Mouse (Mus musculus) cerebral cortex, adult 2 months (tissue): ENCODE data around the gene Washc4.

Experiments used
- WGBS: fragments of 180-500 bp; shearing (Covaris S2); methylation state at CpG from one replicate; pipeline ENCODE4 v1.1.7; 2018; 5-methylcytosine and 5-hydroxymethylcytosine counted together

Washc4 gene

DNA sequence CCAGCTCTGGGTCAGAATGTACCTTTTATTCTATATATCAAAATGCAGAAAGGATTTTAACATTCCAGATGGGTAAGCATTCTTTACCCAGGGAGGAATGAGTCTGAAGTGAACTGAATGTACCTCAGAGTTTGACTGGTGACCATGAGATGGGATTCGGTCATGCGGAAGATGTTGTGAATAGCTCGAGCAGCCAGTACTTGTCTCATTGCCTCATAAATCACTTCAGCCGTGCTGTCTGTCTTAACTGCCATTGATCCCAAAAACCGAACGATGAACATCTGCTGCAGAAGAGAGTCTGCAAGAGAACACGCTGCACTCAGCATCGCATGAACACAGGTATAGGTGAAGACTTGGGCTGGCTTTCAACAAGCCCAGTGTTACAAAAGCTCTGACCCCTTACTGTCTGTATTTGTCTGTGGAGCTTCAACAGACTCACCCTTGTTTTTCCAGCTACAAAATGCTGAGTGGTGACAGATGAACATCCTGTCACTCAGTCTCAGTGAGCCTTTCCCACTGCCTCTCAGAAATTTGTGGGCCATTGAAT, 62.2 kb downstream of the Washc4 start:
- 81% methylated on average over 8 of the region's 8 CpGs for WGBS

DNA sequence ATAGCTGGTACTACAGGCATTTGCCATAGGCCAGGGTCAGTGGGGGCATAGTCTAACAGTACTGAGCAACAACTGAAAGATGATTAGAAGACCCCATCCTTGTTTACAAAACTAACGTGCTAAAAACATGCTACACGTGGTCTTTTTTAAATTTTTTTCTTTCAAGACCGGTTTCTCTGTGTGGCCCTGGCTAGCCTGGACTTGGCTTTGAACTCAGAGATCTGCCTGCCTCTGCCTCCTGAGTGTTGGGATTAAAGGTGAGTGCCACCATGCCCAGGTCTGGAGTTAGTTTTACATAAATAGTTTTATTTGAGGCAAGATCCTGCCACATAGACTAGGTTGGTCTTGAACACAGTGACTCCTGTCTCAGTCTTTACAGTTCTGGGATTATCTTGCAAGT, 63.6 kb downstream of the Washc4 start:
- 93% methylated on average over 3 of the region's 3 CpGs for WGBS

DNA sequence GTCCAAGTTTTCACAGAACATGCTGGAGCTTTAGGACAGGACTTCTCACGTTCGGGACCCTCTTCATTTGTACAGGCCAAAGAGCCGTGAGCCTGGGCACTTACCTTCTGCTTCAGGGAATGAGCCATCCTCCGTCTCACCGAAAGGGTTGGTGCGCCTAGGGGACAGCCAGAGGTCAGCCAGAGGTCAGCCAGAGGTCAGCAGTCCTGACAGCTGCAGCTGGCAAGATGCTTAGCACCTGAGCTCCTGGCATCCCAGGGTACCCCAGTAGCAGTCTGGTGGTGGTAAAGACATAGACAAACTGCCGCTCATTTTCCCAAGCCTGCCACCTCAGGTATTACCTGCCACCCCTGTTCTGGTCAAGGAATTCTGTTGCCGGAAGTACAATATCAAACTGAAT, 65.0 kb downstream of the Washc4 start:
- 92% methylated on average over 8 of the region's 8 CpGs for WGBS

DNA sequence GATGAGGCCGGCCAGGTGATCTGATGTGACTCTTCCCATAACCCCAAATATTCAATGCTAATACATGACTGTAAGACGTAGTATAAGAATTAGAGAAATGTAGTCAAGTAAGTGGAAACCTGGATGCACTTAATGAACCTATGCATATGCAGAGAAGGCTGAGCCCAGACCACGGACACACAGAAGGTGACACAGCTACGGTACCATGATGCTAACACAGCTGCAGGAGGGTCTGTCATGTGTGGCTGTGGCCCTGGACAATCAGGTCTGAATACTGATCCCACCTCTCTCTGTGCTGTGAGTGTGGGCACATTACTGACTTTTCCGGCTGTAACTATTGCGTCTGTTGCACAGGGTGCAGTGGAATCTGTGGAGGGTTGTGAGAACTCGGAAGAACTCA, 67.0 kb downstream of the Washc4 start:
- 97% methylated on average over 7 of the region's 7 CpGs for WGBS

DNA sequence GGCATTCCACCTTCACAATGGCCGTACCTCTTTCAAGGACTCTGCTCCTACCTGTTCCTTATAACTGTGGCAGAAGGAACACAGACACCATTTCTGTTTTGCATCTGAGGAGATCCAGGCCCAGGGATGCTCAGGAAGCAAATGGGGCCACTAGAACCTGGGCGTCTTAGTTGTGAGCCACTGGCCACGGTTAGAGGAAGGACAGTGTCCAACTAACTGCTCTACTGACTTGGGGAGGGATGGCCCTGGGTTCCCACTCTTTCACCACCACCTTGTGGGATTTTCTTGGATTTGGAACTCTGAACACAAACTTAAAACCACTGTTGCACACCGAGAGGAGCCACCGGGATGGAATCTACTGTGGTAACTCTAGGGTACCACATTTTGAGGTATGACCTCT, 68.3 kb downstream of the Washc4 start:
- 96% methylated on average over 5 of the region's 5 CpGs for WGBS

DNA sequence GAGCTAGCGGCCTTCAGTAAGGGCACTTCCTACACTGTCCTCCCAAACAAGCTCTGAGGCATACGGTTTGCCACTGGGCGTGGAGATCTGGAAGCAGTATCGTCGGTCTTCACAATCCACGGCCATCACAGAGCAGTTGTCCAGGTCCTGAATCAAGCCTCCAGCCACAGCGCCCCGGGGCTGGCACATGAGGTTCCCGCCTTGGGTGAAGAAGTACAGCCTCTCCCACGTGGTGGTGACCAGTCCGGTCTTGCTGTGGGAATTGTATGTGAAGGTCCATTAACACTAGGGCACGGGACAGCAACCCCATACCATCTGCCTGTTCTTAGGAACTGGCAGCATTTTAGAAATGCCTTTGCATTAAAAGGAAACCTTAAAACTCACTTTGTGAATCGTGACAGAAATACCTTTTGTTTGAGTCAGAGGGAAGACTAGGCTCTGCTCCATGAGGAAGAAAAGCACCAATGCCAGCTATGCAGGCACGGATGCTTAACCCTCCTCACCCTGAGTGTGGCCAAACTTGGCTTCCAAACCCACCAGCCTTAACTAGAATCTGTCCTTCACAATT, 69.2 kb downstream of the Washc4 start:
- WGBS: 85% methylated on average over 14 of the region's 14 CpGs

DNA sequence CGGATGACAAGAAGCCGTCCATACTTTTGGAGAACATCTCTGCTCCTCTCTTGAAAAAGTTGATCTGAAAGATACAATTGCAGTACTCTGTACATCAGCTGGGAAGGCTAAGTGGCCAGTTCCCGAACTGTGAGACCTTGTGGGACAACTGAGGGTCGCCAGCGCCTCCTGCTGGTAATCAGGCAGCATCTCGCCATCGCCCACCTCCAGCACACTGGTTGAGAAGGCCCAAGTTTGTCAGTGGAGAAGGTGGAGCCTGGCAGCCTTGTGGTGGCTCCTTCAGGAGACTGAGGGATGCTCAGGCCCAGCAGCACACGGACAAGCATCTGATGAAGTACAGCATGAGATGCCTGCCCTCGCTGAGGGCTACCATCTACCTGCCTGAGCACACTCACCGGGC, 73.8 kb downstream of the Washc4 start:
- 69% methylated on average over 10 of the region's 10 CpGs for WGBS

DNA sequence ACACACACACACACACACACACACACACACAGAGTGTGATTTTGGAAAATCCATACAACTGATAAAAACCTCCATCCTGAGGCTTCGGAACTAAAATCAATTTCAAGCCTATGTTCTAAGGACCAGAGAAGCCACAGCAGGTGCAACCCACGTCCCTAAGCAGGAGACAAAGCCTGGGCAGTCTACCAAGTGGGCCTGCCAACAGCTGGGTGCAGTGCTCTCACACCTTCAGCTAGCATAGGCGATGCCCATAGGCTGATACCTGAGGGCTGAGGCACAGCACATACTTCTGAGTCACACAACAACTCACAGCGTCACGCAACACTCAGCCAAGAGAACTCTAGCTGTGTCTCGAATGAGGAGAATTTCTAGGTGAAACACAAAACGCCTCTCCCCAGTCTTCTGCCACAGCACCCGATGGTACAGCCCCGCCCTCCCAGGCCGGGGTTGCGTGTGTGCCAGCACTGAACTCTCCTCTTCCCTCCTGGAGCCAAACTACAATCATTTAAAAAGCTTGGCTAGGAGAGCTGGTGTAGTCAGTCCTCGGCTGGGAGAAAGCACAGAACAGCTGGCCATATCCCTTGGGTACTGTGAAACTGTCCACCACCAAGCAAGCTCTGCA, 75.4 kb downstream of the Washc4 start:
- WGBS: 58% methylated on average over 12 of the region's 12 CpGs

DNA sequence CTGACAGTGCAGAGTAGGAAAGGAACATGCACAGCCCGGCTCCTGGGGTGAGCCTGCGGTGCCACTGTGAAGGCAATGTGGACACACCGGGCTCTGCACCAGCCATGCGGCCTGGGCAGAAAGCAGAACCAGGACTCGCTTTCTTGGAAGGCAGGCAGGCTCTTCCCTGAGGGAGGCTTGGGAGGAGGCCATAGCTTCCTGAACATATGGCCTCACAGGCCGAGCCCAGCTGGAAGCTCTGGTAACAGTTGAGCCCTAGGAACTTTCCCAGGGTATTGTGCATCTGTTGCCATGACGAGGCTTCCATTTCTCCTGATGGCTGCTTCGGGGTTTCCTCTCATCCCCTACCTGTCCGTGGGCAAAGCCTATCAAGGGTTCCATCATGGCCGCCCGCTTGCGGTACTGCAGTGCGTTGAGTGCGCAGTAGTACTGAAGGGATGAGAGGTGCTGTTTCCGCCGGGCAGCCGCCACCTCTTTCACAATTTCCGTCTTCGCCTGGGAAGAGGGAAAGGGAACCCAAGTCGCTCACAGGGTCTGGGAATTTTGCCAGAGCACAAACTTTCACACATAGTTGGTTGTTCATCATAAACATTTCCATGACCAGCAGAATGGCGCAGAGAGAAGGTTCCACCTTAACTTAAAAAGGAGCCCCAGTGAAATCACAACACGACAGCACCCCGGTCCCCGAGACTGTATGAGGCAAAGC, 77.0 kb downstream of the Washc4 start:
- WGBS: 82% methylated on average over 24 of the region's 24 CpGs

DNA sequence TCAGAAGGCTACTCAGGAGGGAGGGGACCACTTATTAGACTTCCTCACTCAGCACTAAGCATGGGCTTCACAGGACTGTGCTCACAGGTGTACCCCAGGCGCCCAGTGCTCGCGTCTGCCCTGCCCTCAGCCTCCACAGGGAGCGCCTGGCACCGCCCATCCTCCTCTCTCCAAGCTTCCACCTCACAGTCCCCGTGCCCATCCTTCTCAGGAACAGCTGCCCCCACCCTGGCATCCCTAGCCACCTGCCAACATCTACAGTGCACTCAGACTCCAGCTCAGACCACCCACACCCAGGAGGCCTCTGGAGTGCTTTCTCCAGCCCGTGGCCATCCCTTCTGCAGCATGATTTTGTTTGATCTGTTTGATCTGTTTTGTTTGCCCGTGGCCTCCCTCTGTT, 80.5 kb downstream of the Washc4 start:
- 82% methylated on average over 8 of the region's 8 CpGs for WGBS

DNA sequence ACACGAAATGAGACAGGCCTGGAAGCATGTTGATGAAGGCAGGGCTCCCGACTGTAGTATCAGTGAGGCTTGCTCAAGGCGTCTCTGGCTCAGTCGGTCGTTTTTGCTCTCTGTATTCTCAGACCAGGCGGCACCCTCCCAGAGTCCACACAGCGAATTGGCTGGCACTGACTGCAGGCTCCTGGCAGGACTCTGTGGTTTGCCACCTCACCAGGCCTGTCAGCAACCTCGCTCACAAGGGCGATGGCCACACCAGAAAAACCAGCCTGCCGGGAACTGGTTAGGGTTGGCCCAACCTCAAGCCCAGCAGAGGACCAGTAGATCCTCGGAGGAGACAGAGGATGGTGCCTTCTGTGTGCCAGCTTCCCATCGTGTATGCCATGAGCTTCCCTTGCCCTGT, 81.3 kb downstream of the Washc4 start:
- 82% methylated on average over 12 of the region's 12 CpGs for WGBS

DNA sequence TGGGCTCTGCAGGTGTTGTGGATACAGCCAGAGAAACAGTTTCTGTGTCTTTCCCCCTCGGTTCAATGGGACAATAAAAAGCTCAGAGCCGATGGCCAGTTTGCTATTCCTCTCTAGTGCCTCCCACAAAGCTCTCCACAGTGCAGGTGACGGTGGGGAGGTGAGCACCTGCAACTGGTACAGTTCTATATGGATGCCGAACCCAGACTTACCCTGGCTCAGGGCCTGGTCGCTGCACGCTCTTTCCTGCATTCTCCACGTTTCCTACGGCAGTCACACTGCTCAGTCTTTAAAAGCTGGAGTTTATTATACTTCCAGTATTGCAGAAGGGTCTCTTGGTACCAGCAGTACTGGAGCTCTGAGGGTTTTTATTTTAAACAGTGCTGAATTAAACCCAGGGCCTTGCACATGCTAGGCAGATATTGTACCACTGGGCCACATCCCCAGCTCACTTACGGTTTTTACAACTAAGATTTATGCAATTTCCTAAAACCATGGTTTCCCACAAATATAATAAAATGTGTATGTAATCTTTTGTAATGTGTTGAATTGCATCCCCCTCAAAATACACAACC, 83.6 kb downstream of the Washc4 start:
- WGBS: 96% methylated on average over 9 of the region's 9 CpGs

DNA sequence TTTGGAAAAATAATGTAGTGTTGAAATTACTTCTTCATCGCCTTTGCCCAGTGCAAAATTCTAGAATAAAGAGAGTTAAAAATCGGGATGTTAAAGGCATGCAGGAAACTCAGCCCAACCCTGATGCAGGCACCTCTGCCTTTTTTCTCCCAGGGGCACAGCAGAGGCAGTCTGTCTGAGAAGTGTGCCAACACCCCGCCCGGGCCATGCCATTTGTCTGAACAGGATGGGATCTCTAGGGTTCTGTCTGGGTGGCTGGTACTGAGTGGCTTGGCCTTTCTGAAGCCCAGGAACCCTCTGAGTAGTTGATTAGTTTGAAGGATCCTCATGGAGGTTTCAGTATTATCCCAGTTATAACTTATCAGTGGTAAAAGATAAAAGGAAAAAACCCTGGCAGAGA, 84.7 kb downstream of the Washc4 start:
- 92% methylated on average over 4 of the region's 4 CpGs for WGBS

DNA sequence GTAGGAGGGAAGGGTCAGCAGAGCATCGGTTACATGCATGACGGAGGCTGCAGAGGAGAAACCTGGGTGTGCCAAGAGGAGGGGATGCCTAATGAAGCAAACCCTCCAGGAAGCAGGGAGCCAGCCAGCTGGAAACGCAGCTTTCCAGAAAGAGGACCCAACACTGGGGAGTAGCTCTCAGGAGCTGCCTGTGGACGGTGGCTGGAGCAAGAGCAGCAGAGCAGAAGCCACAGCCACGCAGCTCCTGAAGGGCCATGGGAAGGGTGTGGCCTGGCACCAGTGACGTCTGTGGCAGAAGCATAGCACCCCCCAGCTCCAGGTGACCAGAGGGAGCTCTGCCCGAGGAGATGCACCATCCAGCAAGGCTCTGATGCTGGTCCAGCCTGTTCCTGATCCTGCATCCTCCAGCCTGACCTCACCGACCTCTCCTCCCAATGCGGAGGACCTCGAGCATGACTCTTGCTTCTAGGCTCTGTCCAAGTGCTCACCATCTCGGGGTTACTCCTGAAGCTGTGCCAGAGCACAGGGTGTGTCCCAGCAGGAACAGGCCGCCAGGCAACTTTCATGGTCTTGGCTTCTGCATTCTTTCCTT, 85.7 kb downstream of the Washc4 start:
- WGBS: 77% methylated on average over 12 of the region's 12 CpGs

DNA sequence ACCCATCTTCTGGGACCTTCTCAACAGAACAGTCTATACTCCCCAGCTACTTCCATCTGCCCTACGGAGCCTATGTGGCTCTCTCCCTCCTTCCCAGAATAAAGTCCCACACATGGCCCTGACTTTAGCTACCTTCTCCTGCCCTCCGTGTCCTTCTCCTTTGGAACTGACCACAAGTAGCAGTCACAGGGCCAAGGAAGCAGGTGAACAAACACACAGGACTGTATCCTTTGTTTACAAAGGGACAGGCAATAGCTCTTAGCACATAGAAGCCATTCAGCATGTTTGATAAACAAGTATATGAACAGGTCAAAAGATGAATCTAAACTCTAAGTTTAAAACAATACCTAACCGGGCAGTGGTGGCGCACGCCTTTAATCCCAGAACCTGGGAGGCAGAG, 86.3 kb downstream of the Washc4 start:
- 90% methylated on average over 5 of the region's 5 CpGs for WGBS

DNA sequence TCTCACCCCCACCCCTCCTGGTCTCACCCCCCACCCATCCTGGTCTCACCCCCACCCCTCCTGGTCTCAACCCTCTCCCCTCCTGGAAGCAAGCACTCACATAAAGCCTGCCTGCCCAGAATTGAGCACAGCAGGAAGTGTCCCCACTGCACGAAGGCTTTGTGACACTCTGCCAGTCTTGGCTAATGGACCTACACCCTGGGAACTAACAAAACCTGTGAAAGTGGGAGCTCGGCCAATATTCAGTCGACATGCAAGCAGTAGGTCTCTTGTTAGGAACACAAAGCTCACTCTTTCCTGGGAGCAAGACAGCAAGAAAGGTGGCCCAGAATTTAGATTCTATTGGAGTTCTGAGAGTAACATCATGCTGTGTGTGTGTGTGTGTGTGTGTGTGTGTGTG, 87.3 kb downstream of the Washc4 start:
- WGBS: 43% methylated on average over 3 of the region's 3 CpGs

DNA sequence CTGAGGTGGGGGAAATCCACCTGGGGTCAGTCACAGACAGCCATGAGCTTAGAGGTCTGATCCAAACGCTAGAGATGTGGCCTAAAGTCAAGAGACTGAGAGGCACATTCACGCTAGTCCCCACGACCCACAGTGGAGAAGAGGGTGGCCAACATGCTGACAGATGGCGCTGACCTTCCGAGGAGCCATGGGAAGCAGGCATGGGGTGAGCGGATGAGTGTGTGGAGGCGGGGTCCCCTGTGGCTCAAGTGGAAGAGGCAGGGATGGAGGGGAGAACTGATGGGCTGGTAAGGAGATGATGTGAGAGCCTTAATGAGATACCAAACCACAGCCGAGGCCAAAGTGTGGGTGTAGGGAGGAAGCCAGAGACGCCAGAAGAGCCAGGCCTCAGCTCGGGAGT, 88.2 kb downstream of the Washc4 start:
- WGBS: 83% methylated on average over 10 of the region's 10 CpGs

DNA sequence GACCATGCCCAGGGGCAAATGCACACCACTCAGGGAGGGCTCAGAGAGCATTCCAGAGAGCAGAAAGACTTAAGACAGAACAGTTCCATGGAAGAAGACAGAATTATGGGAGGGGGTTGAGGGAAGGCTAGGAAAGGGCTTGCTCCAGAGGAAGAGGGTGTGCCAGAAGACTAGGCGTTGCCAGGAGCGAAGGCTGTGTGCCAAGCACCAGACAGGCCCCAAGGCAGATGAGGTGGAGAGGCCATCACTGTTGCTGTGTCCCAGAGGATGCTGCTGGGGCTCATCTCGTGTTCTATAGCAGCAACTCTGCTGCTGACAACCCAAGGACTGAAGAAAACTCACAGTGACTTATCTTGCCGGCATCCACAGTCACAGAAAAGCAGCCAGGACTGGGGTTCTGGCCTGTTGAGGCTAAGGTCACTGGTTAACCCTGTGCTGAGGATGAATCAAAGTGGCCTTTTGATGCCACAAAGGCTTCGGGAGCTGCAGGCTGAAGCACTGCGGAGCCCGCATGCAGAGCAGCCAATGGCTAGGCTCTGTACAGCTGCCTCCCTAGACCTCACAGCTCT, 89.3 kb downstream of the Washc4 start:
- 75% methylated on average over 7 of the region's 7 CpGs for WGBS

DNA sequence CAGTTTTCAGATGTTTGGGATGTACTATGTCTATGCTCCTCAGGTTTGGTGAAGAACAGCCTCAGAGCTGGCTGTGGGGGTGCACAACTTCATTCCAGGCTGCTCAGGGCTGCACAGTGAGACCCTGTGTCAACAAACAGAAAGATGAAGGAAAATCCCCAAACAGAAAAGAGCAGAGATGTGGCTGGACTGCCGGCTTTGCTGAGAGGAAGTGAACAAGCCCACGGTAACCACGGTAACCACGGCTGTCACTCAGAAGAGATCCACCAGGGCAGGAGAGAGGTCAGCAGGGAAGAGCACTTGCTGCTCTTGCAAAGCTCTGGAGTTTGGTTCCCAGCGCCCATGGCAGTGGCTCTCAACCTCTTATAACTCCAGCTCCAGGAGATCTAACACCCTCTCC, 90.9 kb downstream of the Washc4 start:
- 57% methylated on average over 5 of the region's 5 CpGs for WGBS

DNA sequence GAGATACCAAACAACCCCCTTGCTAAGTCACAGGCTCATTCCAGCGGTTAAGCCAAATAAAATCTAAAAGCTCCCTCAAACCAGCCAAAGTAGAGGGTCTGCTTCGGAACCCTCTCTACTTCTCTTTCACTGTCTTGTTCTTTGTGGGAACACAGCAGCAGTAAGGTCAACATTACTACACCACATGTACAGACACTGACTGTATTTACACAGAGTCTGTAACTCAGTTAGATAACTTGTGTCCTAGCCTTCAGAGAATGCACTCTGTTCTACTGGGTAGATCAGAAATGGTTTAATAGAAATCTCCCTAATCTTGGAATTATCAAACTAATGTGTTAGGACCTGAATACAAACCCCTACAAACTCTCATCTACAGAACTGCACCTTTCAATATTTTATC, 92.6 kb downstream of the Washc4 start:
- 90% methylated on average over 2 of the region's 2 CpGs for WGBS

DNA sequence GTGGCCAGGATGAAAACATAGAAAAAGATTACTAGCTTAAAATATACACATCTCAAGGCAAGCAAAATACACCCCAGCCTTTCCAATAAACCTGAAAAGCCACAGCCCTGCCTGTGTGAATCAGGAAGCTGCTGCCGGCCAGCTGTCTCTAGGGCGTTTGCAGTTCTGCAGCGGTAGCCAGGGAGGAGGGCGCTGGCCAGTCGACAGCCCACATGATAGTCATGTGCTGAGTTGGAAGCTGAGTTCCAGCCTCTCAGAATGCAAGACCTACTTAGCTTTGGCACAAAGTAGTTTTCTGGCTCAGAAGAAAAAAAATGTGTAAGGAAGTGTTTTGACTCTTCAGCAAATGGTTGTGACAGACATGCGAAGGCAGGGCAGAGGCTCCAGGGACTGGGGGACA, 93.7 kb downstream of the Washc4 start:
- WGBS: 8% methylated on average over 6 of the region's 6 CpGs

DNA sequence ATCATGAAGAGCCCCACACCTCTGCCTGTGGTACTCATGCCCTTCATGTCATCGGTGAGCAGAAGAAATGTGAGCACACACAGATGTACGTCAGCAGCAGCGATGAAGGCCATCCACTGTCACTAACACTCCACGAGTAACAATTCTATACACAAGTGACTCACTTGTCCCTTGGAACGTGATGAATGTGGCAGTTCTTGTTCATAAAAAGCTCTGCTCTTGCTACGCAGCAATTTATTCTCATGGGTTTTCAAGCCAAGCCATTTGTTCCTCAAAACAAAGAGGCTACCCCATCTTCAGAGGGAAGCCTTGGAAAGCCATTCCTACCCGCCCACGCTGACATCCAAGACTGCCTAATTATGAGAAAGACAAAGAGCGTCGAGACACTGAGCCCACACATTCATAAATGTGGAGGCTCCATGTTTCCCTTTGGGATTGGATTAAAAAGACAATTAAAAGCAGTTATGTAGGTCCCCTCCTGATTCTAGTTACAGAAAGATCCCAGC, 96.4 kb downstream of the Washc4 start:
- WGBS: 39% methylated on average over 10 of the region's 10 CpGs
